Mouse (Mus musculus) neutrophil, adult 5-6 weeks (primary cell): ENCODE measurements at regions not wholly inside any gene's neighbourhood (a gene's known extent, or its start where the extent isn't known, plus 50 kb on each side); places are given as distances from the start of the nearest gene placed in this dataset.

ENCODE experiments used
- ATAC-seq: fragments of 151-379, 151-347 bp; 2 replicates; pipeline ENCODE4 v1.8.0; 2017; ENCODE audit warnings: mild to moderate bottlenecking, moderate TSS enrichment; ENCODE audit not compliant: insufficient number of reproducible peaks, poor library complexity, low FRiP score, severe bottlenecking; ENCODE audit errors: extremely low read depth

- no peak for ATAC-seq
Observed at GRCm38 (mm10) chr1:128803433-128804060, 211.5 kb upstream of the Cxcr4 start.

GRCm38 (mm10) chr1:128803058-128803432 is 211.0 kb upstream of the Cxcr4 start:
- ATAC-seq, result no peak

DNA sequence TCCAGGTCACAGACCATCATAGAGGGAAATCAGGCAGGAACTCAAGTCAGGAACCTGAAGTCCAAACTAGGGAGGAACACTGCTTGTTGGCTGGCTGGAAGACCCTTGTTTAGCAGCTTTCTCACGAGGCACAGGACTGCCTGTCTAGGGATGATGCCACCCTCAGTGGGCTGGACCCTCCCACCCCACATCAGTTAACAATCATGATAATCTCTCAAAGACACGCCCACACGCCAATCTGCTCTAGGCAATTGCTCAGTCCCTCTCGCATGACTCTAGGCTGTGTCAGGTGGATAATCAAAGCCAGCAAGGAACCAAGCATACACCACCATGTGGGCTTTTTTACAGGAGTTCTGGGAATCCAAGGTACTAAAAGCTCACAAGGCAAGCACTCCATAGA is 206.6 kb upstream of the Cxcr4 start:
- no peak for ATAC-seq

DNA sequence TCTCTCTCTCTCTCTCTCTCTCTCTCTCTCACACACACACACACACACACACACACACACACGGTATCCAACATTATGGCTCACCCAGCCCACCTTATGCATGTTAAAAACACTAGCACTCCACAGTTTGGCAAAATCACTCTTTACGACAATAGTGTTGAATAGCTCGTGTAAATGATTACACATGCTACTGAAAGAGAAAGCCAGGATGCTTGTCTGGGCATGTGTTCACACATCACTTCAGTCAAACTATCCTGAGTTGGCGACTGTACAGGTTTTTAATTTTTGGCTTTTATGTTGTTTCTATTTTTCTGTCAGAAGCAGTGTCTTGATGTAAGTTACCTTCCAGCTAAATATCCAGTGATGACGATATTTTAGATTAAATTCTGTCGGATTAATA is 203.6 kb upstream of the Cxcr4 start:
- ATAC-seq, result no peak

GRCm38 (mm10) chr1:128790881-128791280 is 198.8 kb upstream of the Cxcr4 start:
- ATAC-seq, result no peak

DNA sequence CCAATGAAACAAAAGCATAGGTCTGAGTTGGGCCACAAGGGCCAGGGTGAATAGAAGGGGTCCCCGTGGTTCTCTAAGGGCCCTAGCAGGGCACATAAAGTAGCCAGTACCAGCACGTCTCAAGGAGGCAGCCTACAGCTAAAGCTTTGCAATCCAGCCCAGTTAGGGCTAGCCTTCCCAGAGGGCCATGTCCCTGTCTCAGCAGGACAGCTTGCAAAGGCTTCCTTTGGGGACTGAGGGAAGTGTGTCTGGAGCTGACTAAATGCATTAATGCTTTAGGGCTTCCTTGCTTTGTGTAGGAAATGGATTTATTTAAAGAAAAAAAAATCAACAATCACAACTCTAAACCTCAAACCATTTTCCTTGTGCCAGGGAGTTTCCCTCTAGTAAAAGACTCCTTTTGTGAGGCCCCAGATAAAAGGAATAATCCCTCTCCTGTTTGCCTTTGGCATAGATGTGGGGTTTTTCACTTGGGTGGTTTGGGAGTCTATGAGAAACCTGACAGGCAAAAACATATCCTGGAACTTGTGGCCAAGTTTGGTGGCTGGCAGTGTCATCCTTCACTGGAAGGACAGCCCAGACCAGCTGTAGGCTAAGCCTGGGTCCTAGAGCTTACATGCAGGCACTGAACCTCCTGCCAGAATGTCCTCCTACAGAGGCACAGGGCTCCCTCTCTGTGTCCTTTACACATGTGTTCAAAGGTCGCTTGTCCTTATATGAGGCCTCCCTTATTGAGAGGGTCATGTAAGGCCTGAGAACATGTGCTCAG is 197.7 kb upstream of the Cxcr4 start:
- no peak for ATAC-seq

GRCm38 (mm10) chr1:128788227-128788626 is 196.1 kb upstream of the Cxcr4 start:
- no peak for ATAC-seq

GRCm38 (mm10) chr1:128786941-128787569 is 195.0 kb upstream of the Cxcr4 start:
- ATAC-seq, result peak; percentile 76

- no peak for ATAC-seq
Observed at GRCm38 (mm10) chr1:128782286-128782685, 190.2 kb upstream of the Cxcr4 start.

DNA sequence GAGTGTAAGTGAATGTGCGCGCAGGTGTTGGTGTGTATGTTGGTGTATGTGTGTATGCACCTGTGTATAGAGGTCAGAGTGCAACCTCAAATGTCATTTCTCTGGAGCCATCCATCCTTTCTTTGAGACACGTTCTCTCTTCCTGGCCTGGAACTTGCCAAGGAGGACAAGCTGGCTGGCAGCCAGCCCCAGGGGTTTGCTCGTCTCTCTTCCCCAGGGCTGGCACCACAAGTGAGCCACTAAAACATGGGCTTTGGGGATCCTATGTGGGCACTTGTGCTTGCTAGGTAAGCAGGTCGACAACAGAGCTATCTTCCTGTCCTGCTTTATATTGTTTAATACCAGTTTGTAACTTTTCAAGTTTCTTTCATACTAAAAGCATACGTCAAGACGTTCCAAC is 189.8 kb upstream of the Cxcr4 start:
- ATAC-seq, result no peak

DNA sequence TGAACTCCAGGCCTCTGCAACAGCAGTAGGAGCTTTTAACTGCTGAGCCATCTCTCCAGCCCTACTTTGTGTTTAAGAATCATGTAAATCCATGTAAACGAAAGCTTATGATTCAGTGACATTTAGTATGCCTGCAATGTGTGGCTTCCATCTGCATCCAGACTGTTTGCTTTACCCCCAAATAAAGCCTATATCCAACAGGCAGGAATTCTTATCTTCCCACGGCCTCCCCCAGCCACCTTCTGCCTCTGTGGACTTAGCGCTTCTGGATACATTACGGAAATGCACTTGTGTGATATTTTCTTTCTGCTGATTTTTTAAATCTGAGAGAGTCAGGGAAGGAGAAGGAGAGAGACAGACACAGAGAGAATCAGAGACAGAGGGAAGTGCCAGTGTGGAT is 189.2 kb upstream of the Cxcr4 start:
- no peak for ATAC-seq

DNA sequence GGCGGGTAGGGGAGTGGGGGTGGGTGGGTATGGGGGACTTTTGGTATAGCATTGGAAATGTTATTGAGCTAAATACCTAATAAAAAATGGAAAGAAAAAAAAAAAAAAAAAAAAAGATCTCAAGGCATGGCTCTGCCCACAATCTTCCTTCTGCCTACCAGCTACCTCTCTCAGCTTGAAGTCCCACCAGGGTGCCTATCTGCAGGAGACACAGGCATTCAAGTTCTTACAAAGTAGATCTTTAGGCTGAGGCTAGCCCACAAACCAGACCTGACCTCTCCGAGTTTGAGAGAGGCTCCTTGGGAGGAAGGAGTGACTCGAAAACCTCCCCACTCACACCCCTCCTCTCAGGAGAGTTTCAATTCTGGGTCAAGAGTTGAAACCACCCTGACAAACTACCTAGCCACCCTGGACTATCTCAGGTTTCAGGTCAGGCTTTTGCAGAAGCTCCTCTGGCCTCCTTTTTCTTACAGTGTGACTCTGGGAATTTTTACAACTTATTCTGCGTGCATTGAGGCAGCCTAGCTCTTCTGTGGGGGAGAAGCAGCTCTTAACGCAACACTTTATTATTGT is 187.6 kb upstream of the Cxcr4 start:
- no peak for ATAC-seq

DNA sequence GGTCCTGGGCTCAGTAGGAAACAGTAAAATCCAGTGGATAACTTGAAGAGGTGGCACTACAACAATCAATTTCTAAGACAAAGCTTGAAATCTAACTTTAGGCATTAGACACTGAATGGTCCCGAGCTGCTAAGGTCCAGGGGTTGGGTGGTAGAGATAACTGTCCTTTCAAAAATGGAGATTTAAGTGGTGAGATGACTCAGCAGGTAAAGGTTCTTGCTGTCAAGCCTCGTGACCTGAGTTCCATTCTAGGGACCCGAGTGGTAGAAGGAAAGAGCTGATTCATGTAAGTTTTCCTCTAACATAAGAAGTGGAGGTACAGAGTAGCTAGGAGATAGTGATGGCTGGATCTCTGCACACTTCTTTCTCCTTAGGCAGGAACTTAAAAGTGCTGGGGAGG is 180.3 kb upstream of the Cxcr4 start:
- ATAC-seq, result no peak

GRCm38 (mm10) chr1:128770786-128771185 is 178.7 kb upstream of the Cxcr4 start:
- no peak for ATAC-seq

DNA sequence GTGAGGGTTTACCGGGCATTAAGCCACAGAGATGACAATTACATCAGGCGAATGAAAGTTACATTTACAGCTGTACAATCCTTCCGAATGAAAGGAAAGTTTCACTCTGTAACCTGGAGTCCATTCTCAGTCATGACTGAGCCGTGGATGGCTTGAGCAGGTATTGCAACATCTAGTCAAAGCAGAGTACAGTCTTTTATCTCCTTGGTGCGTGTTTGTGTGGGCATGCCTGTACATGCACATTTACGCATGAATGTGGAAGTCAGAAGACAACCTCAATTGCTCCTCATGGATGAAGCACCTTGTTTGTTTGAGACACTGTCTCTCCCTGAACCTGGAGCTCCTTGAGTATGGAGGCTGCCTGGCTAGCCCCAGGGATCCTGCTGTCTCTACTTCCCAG is 175.9 kb upstream of the Cxcr4 start:
- no peak for ATAC-seq

GRCm38 (mm10) chr1:128767415-128767814 is 175.3 kb upstream of the Cxcr4 start:
- ATAC-seq, result no peak

DNA sequence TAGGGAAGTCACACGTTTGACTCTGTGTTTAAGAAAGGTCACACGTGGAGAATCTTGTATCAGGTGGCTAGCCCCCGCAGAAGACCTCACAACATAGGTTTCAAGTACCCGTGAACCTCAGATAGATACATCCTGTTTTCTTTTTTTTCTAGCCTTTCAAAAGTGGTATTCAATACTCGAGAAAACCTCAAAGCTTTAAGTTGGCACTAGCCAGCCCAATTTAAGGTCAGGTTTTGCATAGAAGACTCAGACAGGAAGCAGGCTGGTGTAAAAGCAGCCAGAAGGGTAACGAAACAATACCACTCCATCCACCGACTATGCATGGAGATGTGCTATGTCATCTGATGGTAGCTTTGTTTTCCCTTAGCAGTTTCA is 174.8 kb upstream of the Cxcr4 start:
- peak; percentile 92 for ATAC-seq

DNA sequence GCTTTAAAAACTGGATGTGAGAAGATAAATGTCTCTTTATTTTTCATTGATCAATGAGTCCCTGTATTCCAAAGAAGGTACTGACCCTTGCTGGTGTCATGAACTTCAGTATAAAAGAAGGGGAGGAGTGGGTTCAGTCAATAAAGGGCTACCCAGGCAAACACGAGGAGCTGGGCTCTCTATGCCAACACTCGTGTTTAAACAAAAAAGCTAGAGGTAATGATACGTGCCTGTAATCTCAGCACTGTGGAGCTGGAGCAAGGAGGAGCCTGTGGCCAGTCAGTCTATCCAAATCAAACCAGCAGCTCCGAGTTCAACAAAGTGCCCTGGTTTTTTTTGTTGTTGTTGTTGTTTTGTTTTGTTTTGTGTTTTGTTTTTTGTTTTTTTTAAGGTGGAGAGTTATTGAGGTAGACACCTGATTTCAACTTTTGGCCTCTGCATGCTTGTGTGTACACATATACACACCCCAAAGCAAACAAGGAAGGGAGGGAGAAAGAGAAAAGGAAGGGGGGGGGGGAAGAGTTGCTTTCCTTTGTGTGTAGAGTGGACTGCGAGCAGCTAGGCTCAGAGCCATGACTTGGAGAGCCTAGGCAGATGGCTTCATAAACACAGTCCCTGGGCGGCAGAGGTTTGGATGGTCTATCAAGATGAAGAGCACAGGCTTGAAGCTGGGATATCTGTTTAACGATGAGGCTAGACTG is 174.2 kb upstream of the Cxcr4 start:
- no peak for ATAC-seq

- ATAC-seq, result no peak
Observed at GRCm38 (mm10) chr1:128765626-128766025, 173.5 kb upstream of the Cxcr4 start.

DNA sequence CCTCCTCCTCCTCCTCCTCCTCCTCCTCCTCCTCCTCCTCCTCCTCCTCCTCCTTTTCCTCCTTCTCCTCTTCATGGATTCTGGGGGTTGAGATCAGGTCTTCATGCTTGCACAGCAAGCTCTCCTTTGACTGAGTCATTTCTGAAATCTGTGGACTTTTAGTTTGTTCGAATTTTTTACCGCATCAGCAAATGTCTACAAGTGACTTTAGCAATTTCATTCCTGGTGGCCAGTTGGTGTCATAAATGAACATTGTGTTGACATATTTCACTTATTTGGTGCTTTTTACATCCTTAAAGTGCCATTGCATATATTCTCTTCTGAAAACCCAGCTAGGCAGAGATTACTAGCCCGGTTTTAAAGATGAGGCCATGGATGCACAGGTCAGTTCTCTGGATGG is 173.0 kb upstream of the Cxcr4 start:
- no peak for ATAC-seq
